Mouse (Mus musculus) lung, postnatal 25 days (tissue): ENCODE data around the gene Exoc8.

Source experiments
- DNase-seq: peaks from one replicate; pipeline ENCODE4 v3.0.0; 2022; ENCODE audit warnings: low spot score

Gene Exoc8

DNA sequence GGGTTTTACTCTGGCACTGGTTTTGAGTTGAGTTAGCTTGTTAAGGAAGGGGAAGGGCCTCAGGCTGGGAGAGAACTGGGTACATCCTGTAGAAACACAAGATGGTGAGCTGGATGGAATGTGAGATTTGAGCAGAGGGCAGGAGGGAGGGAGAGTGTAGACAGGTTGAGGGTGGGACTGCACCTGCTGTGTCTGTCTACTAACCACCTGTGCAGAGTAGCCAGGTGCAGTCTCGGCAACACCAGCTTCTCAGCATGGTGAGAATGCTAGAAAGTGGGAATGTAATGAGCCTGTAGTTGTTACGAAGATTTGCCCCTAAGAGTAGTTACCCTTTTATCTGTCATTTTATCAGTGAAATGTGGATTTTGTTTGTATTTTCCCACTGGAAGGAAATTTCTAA lies 8.0 kb upstream of the Exoc8 start:
- no peak for DNase-seq

DNA sequence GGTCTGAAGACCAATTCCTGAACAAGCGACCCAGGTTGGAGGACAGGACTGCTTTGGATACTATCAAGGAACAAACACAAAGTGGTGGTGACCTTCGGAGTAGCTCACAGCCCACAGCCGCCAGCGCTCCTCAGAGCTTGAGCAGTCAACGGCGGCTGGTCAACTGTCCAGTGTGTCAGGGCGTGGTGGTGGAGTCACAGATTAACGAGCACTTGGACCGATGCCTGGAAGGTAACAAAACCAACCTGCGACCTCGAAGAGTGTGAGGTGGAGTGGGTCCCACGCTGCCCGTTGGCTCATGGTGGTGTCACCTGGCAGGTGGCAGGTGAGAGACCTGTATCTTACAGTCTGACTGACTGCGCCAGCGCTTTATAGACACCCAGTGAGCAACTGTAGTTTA lies 5.7 kb upstream of the Exoc8 start:
- DNase-seq, result no peak

DNA sequence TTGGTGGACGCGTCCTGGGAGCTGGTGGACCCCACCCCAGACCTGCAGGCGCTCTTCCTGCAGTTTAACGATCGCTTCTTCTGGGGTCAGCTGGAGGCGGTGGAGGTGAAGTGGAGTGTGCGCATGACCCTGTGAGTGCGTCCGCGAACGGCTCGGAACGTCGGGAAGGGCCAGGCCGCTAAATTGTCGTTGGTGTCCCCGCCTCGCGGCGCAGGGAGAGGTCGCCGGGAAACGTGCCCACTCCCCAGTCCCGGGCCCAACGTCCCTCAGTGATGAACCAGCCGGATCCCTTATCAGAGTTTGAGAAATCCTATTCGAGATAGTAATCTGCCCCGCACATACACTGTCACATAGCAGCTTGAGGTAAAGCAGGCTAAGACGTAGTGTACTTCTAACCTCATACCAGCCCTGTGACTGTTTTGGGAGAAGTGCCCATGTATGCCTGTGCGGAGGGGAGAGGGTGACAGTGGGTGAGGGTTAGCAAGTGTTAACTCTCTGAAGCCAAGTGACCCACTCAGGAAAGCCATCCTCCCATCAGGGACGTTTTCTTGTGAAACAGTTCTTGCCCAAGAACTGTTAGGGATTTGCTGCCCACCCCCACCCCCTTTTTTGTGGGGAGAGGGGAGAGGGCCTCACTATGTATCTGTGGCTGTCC lies 873 bp upstream of the Exoc8 start:
- no peak for DNase-seq

DNA sequence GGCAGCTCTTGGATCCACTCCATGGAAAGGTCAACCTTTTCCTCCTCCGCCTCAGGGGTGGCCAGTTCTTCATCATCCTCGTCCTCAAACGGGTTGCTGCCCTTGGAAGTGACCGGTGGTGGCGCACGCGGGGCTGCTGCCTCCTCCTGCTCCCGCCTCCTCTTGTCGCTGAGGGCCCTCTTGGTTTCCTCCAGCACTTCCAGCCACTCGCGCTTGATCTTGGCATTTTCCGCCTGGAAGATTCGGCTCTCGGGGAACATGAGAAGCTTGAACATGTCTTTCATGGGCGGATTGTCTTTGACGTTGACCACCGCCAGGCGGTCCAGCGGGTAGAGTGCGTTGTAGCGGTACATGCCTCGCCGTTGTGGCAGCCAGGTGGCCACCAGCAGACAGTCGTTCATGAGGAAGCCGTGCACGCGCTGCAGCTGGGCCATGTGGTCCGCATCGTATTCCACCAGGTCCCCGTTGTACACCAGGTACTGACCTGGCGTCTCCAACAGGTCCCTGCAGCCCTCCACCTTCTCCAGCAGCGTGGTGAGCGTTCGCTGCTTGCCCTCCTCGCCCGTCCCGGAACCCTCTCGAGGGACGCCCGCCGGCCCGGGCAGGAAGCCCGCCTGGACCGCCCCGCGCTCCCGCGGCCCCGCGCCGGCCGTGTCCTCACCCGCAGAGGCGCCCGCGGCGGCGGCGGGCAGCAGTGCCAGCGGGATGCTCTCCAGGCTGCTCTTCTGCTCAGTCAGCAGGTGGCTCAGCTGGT lies 696 bp downstream of the Exoc8 start:
- DNase-seq, result peak; percentile 91

DNA sequence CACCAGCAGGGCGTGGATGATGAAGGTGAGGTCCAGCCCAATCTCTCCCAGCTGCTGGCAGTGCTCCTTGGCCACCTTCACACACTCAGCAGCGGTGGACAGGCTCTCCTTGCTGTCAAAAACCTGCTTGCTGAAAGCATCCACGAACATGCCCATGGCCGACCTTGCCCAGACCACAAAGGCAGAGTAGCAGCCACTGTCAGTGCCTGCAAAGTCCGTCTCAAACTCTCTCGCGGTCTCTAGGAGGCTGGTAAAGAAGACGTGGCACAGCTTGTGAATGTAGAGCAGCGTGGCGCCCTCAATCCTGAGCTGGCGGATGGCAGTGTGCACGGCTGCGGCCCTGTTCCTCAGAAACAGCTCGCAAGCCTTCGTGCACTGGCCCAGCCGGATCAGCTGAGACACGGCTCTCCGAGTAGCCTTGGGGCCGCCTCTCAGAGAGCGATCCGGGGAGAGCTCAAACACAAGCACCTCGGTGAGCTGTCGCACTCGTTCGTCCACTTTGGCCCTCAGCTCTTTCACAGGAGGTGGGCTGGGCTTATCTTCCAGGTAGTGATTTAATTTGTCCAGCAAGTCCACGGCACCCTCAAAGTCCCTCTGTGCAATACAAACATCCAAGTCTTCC lies 1.4 kb downstream of the Exoc8 start:
- no peak for DNase-seq

DNA sequence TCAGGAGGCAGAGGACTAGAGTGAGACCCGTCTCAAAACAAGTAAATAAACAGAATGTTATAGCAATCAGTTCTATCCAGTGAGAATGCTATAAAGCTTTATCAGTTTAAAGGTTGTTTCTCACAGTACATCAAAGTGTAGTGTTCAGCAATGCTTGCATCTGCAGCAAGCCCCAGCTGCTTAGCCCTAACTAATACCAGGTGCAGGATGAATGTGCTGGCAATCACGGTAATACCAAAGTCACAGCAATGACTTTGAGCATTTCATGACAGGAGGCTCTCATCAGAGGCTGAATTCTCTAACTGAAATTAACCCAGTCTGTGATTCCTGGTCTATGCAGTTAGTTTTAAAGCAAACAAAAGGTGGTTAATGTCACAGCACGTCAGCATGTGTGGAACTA lies 4.9 kb downstream of the Exoc8 start:
- no peak for DNase-seq

DNA sequence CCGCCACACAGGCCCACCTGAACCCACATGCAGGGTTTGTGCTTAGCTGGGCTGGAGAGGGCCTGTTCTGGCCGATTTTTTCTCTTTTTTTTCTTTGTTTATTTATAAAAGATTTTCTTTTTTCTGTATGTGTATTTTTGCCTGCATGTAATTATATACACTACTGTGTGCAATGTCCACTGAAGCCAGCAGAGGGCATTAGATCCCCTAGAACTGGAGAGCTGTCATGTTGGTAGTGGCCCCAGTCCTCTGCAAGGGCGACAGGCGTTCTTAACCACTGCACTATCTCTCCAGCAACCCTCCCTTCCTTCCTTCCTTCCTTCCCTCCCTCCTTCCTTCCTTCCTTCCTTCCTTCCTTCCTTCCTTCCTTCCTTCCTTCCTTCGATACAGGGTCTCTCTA lies 9.1 kb downstream of the Exoc8 start:
- no peak for DNase-seq

DNA sequence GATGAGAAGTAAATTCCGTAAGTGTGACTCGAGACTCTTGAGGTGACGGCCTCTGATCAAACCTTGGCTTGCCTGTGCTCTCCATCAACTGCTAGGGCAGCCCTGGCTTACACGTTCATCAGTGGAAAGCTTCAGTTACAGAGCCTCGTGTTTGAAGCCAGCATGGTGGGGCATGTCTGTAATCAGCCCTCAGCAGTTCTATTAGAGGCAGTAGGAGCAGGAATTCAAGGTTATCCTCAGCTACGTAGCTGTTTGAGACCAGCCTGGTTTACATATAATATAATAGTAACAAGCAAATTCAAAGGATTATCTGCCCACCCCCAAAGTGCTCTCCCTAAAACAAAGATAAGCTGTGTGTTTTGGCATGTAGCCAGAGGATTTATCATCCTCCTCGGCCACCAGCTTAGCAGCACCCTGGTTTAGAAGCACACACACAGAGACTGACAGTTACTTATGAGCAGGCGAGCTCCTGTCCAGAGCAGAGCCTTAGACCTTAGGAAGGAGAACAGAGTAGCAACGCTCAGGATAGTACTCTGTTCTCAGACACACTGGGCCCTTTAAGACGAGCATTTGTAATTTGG lies 18.5 kb downstream of the Exoc8 start:
- DNase-seq, result no peak

DNA sequence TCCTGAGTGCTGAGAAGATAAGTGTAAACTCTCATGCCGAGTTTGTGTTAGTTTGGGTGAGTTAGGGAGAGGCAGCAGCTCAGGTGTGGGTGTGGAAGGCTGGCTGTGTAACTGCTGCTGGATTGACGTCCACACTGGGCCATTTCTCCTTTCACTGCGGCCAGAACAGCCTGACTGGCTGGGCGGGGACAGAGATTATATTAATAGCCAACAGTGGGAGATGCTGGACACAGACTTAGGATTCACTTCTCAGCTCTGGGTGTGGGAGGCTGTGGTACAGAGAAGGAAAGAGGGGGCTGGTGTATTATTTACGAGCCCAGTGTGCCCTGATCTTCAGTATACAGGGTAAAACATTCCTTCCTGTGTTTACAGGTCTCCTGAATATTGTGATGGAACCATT lies 19.4 kb downstream of the Exoc8 start:
- no peak for DNase-seq

DNA sequence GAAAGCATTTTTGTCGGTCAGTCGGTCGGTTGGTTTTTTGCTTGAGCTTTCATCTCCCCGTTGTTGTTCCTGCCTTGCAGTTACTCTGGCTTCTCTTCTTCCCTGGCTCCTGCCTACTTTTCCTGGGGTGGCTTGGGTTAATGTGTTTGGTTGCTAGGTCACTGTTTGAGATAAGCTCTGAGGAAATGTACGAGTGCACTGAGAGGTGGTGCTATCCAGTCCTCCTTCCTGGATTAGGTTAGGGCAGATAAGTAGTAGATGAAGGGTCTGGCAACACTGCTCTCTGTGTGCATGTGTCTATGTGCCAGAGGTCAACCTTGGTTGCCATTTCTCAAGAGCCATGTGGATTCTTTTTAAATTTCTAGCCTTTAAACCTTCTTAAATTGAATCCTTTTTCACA lies 24.8 kb downstream of the Exoc8 start:
- peak; percentile 53 for DNase-seq

DNA sequence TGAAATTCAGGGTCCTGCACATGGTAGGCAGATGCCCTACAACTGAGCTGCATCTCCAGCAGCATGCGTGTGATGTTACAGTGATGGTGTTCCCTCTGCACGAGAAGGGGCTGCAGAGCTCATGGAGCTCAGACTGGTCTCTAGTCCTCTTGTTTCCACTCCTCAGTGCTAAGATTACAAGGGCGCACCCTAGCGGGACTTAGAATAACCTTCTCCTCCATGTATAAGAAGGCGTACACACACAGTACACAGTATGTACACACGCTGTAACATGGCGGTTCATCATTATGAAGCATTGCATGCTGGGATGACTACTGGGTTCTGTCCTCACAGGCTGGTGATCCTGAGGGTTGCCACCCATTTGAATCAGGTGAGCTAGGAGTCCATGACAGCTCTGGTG lies 25.4 kb downstream of the Exoc8 start:
- no peak for DNase-seq

DNA sequence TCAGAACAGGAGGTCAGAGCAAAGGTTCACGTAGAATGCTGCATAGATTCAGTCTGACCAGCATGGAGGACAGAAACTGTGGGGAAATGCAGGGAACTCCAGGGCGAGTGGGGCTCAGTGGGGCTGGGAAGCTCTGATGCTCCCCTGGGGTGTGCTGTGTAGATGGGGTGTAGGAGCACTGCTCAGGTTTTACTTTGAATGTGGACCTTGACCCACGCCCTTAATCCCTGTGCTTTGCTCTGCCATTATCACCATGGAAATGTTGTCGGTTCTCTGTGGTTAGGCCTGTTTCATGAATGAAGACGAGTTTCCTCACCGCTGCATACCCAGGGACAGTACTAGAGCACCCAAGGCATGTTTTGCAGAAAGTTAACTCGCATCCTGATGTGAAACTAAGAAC lies 26.0 kb downstream of the Exoc8 start:
- DNase-seq, result no peak

DNA sequence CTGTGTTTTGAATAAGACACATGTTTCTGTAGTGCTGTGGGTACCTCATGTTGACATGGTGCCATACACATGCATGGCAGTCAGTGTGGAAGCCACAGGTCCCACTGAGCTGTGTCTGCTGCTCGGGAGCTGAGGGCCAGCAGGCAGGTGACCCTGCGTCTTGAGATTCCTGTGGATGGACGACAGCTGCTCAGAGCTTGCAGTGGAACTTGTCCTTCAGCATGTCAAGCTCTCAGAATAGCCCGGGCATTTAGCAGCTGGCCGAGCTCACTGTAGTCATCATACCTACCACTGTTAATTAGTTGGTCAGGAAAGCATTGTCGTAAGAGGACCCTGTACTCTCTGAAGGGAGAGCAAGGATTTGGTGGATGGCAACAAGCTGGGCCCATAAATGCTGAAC lies 27.8 kb downstream of the Exoc8 start:
- no peak for DNase-seq

DNA sequence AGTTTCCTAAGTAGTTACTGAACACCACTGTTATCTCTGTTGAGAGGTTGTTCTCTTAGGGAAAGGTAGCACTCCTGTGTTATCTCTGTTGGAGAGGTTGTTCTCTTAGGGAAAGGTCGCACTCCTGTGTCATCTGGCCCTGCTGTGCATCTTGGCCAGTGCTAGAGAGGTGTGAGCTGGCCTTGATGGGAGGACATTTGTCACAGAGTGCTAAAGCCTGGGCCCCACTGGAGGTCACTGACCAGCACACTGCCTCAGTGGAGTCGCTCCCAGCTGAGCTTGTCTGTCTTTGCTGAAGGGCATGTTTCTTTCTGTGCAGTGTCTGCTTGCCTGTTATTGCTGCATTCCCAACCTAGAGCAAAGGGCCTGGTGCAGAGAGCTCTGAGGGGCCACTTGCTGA lies 30.4 kb downstream of the Exoc8 start:
- no peak for DNase-seq

DNA sequence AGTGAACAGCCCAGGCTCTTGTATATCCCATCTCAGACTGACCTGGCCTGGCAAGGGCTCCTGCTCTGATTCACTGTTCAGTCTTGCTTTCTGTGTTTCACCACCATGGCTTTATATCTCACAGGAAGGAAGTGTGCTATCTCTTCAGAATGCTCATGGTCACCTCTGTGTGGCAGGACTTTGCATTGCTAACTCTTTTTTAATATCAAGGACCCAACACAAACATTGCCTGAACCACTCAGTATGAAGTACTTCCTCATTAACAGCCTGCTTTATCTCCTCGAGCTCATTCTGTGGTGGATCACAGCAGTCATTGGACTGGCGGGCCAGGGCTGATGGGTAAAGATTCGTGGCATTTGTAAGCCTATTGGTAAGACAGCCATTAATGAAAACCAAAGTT lies 30.8 kb downstream of the Exoc8 start:
- no peak for DNase-seq

DNA sequence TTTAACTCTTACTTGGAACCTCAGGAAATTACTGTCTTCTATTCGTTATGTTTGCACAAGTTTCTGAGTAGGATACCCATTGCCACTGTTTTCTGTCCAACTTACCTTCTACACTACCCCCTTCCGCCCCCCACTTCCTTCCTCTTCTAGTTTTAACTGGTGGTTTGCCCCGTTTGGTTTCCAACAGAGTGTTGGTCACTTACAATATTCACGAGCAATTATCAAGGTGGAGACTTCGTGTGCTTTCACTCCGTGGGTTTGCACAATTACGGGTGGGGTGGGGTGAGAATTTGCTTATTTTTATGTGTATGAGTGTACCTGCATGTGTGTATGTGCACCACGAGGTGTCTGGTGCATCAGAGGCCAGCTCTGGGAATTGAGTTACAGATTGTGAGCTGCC lies 33.8 kb downstream of the Exoc8 start:
- DNase-seq, result no peak

DNA sequence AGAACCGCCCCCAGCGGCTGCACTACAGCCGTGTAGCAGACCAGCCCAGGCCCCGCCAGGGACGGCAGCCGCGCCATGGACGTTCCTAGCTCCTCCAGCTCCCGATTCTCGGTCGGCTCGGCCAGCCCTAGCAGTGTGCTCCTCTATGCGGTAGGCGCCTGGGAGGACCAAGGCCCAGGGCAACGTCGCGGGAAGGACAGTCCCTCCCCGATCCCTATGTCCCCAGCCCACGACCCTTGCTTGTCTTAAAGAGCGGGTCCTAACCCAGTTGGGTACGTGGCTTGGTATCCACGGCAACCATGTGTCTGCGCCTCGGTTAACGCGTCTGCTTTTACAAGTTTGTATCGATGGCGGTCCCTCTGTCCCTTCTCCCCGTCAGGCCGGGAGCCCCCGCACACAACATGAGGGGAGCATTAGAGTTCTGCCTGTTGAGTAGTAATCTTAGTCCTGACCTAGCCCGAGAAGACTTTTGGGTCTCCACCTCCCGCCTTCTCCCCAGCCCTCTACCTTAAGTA lies 34.3 kb downstream of the Exoc8 start:
- no peak for DNase-seq

DNA sequence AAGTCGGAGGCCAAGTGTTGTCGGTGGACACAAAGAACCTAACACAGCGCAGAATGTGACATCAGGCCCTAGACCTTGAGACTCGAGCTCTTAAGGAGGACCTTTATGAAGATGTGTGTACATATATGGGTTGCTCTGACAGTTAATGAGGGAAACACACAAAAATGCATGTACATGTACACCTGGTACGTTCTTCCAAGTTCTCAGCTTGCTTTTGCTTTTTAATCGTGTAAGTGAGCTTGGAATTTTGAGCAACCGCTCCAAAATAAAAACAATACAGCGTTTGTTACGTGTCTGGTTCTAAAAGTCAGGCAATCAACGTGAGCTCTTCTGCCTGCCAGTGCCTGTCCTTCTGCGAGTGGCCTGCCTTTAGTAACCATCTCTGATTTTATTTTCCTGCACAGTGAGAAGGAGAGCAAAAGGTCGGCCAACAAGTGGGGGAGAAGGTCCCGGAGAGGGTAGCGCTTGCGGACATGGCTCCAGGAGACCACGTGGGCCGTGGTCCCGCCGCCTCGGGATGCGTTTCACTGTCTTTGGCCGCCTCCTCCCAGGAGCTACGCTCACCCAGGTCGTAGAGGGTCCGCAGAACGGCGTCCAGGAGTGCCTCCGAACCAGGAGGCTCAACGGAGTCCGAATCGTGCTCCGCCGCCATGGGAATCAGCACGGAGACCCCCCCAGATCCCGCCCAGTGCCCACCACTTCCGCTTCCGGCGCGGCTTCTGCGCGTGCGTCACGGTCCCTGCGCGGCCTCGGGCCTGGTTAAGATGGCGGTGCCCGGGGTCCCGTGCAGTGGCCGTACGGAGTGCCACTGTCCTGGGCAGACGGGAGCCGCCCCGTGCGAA lies 35.0 kb downstream of the Exoc8 start, which contains the start of the genes Gnpat and 2810004N23Rik:
Gnpat (plus strand) TSS at position 713 of the 842 bp plus-strand sequence.
2810004N23Rik (minus strand) TSS at position 800 of the 842 bp plus-strand sequence.
- peak; percentile 90 for DNase-seq

DNA sequence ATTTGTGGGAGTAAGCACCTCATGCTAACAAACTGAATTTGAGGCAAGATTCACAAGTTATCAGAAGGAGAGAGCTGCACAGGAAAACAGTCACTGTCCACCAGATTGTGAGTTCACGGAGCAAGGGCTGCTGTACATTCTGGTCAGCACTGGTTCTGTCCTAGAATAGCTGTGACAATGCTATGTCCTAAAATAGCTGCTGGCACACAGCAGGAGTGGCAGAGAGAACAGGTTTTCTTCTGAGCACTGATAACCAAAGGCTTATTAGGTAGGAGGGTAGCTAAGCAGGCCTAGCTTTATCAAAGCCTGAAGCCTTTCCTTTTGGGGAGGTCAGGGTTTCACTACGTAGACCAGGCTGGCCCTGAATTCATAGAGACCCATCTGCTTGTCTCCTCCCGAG lies 37.3 kb downstream of the Exoc8 start:
- no peak for DNase-seq

DNA sequence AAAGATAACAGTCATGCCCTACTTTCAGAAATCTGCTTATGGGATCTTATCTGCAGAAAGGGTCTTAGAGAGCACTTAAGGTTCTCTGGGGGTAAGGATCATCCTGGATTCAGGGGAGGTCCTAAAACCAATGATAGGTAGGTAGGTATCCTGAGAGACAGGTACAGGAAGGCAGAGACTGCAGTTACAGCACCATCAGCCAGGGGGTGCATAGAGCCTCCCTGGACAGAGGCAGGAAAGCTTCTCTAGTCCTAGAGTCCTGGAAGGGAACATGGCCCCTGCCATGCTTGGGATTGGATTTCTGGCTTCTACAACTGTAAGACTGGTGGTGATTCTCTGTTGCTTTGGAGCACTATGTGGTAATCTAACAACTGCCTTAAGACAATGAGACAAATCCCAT lies 38.0 kb downstream of the Exoc8 start:
- no peak for DNase-seq

DNA sequence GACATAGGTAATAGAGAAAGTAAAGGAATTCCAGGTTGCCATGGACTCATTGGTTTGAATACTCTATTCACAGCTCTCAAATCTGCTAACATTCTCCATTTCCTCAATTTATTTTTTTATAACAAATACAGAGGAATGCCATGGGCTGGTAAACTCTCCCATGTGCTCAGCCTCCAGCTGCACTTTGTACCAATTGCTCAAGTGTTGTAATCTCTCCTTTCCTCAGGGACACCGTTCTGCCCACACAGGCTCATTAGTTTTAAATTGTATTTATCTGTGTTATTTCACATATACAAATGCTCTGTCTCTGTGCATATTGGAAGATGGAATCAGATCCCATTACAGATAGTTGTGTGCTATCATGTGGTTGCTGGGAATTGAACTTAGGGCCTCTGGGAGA lies 44.0 kb downstream of the Exoc8 start:
- DNase-seq, result no peak

DNA sequence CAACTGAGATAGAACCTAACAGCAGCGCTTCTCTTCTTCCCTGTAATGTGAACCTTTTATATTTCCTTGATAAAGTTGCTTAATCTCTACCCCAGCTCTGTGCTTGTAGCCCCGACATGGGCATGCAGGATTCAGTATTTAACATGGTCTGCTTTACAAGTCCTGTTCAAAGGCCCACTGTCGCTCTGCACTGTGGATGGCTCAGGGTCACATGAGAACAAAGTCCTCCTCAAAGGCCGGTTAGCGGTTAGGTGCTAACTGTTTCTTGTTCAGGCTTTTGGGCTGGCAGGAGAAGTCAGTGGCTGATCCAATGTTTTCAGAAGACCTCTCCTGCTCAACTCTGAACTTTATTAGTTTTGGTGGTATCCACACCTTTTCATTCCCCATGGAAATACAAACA lies 51.9 kb downstream of the Exoc8 start:
- no peak for DNase-seq
